Mouse (Mus musculus) embryonic facial prominence, embryonic 15.5 days (tissue): ENCODE results near the gene Pspn. TPM values are rescaled to one million over a fixed set of nuclear protein-coding genes. Genes with fewer than 3 reads are reported as not detected.

Experiments used
- ATAC-seq: fragments of 200-750 bp; cut with Nextera tagmentation; 2 replicates; pipeline ENCODE4 v1.8.0; 2017; ENCODE audit warnings: low read depth, moderate TSS enrichment; ENCODE audit not compliant: insufficient number of reproducible peaks, low FRiP score, low TSS enrichment
- H3K27ac ChIP-seq: fragments of 300-500 bp; sonication (generic); replicated peaks from 2 replicates; pipeline ENCODE4 v1.5.1; 2015; ENCODE audit warnings: mild to moderate bottlenecking, inconsistent platforms
- H3K27me3 ChIP-seq: fragments of 300-500 bp; sonication (generic); 2 replicates; pipeline ENCODE4 v1.6.1; 2015; ENCODE audit warnings: inconsistent platforms
- H3K36me3 ChIP-seq: fragments of 300-500 bp; sonication (generic); 2 replicates; pipeline ENCODE4 v1.6.1; 2015; ENCODE audit warnings: mild to moderate bottlenecking, inconsistent platforms
- H3K4me1 ChIP-seq: fragments of 300-500 bp; sonication (generic); 2 replicates; pipeline ENCODE4 v1.6.1; 2015; ENCODE audit warnings: inconsistent platforms
- H3K4me2 ChIP-seq: fragments of 300-500 bp; sonication (generic); replicated peaks from 2 replicates; pipeline ENCODE4 v1.6.1; 2015; ENCODE audit warnings: mild to moderate bottlenecking, inconsistent platforms
- H3K4me3 ChIP-seq: fragments of 300-500 bp; sonication (generic); replicated peaks from 2 replicates; pipeline ENCODE4 v1.5.1; 2015; ENCODE audit warnings: mild to moderate bottlenecking, inconsistent platforms
- H3K9ac ChIP-seq: fragments of 300-500 bp; sonication (generic); 2 replicates; pipeline ENCODE4 v1.6.1; 2015; ENCODE audit warnings: inconsistent platforms
- H3K9me3 ChIP-seq: fragments of 300-500 bp; sonication (generic); replicated peaks from 2 replicates; pipeline ENCODE4 v1.6.1; 2016; ENCODE audit warnings: inconsistent platforms
- WGBS: fragments of 180-500 bp; shearing (Covaris S2); methylation state at CpG from one replicate; pipeline ENCODE4 v1.1.7; 2015; 5-methylcytosine and 5-hydroxymethylcytosine counted together
- polyA plus RNA-seq: library from polyadenylated mRNA; unstranded; fragments of >200 nt; fragmentation: Nextera tagmentation; extraction: Ambion mirVana; gene quantifications from 2 replicates; pipeline ENCODE4 v1.2.1, GENCODE M21; 2015

The Pspn gene
- polyA plus RNA-seq, 1 experiment from 2014 or later: not detected

- 86% methylated on average over 2 of the region's 2 CpGs for WGBS
- Histone ChIP-seq H3K4me1 (no peaks in the 10 kb centered on the region), H3K9me3 (no peaks in the 10 kb centered on the region), H3K27me3 (no peaks in the 10 kb centered on the region), H3K4me2 (no peak overlapping the region), H3K4me3 (no peak overlapping the region), H3K9ac (no peak overlapping the region), H3K27ac (no peak overlapping the region), H3K36me3 (peaks cover 52% of the 10 kb centered on the region)
- ATAC-seq: no peak
Measured at GRCm38 (mm10) chr17:57019693-57020092, 19.9 kb upstream of the Pspn start.

- peak overlapping the region; percentile 98 for H3K27ac ChIP-seq
- WGBS: 68% methylated on average over 13 of the region's 13 CpGs
- ATAC-seq: no peak
Measured at GRCm38 (mm10) chr17:57012245-57012795, 12.5 kb upstream of the Pspn start.

GRCm38 (mm10) chr17:57011236-57012141, 11.7 kb upstream of the Pspn start, which contains the start of the genes Gtf2f1 and Gm17949:
Gtf2f1 (minus strand) TSS chr17:57011288.
Gm17949 (plus strand) TSS chr17:57011469.
- no peaks in the 10 kb centered on the region for H3K27me3 ChIP-seq
- under 1% methylated on average over 51 of the region's 51 CpGs for WGBS
- H3K4me2 ChIP-seq: peak within 1 kb of the TSS; percentile 85
- peaks cover 21% of the 10 kb centered on the region for H3K4me1 ChIP-seq
- H3K9ac ChIP-seq: peak within 1 kb of the TSS; percentile 81
- peak within 1 kb of the TSS; percentile 80 for H3K4me3 ChIP-seq
- H3K9me3 ChIP-seq: no peaks in the 10 kb centered on the region
- H3K36me3 ChIP-seq: peaks cover 24% of the 10 kb centered on the region
- peak; percentile 92 for ATAC-seq
- H3K27ac ChIP-seq: peak within 1 kb of the TSS; percentile 98

More at GRCm38 (mm10) chr17:57012245-57012795, 12.5 kb upstream of the Pspn start:
- no peaks in the 10 kb centered on the region for H3K9me3 ChIP-seq
- H3K4me1 ChIP-seq: peaks cover 18% of the 10 kb centered on the region
- no peaks in the 10 kb centered on the region for H3K27me3 ChIP-seq
- H3K4me3 ChIP-seq: peak overlapping the region; percentile 80
- H3K36me3 ChIP-seq: peaks cover 16% of the 10 kb centered on the region
- H3K9ac ChIP-seq: no peak overlapping the region
- H3K4me2 ChIP-seq: peak overlapping the region; percentile 79

- Histone ChIP-seq H3K27me3 (no peaks in the 10 kb centered on the region), H3K4me1 (peaks cover 21% of the 10 kb centered on the region), H3K27ac (peak overlapping the region; percentile 86), H3K36me3 (peaks cover 30% of the 10 kb centered on the region), H3K4me3 (peak overlapping the region; percentile 80), H3K9ac (peak overlapping the region; percentile 81), H3K9me3 (no peaks in the 10 kb centered on the region), H3K4me2 (peak overlapping the region; percentile 85)
- under 1% methylated on average over 19 of the region's 19 CpGs for WGBS
- ATAC-seq: no peak
Measured at GRCm38 (mm10) chr17:57010911-57011235, 11.1 kb upstream of the Pspn start.

GRCm38 (mm10) chr17:57007137-57007905, 7.5 kb upstream of the Pspn start:
- ATAC-seq: no peak
- H3K36me3 ChIP-seq: peaks cover 62% of the 10 kb centered on the region
- no peaks in the 10 kb centered on the region for H3K27me3 ChIP-seq
- H3K27ac ChIP-seq: 0 out of 2 replicates have a peak overlapping the region, but pooled peaks have one; percentile 44
- H3K4me1 ChIP-seq: peaks cover 18% of the 10 kb centered on the region
- H3K4me2 ChIP-seq: no peak overlapping the region
- H3K4me3 ChIP-seq: no peak overlapping the region
- H3K9me3 ChIP-seq: no peaks in the 10 kb centered on the region
- WGBS: 88% methylated on average over 13 of the region's 13 CpGs
- H3K9ac ChIP-seq: no peak overlapping the region

GRCm38 (mm10) chr17:57003994-57004393, 4.2 kb upstream of the Pspn start:
- Histone ChIP-seq H3K27ac (no peak overlapping the region), H3K27me3 (no peaks in the 10 kb centered on the region), H3K36me3 (peaks cover 81% of the 10 kb centered on the region), H3K9ac (no peak overlapping the region), H3K4me2 (no peak overlapping the region), H3K9me3 (no peaks in the 10 kb centered on the region), H3K4me3 (no peak overlapping the region), H3K4me1 (peaks cover 4% of the 10 kb centered on the region; the same call in 1 of the 2 replicates)
- ATAC-seq: no peak
- WGBS: 87% methylated on average over 7 of the region's 7 CpGs

DNA sequence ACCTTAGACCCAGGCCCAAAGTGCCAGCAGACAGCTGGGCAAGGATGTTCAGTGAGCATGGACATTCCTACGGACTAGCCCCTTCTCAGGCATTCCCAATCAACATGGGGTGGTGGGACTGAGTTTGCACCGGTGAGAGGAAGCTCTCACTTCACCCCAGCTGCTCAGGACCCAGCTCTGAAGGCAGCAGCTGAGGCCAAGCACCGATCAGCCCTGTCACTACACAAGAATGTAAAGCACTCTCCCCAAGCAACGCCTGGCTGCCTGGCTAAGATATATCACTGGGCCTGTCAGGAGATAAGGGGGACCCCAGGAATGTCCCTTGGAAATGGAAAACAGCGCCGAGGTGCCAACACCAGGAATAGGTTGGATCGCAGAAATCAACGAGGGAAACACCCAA, 1.4 kb upstream of the Pspn start:
- H3K9ac ChIP-seq: no peak overlapping the region
- ATAC-seq: no peak
- H3K4me3 ChIP-seq: no peak overlapping the region
- peaks cover 17% of the 10 kb centered on the region for H3K4me1 ChIP-seq
- H3K27ac ChIP-seq: no peak overlapping the region
- no peaks in the 10 kb centered on the region for H3K27me3 ChIP-seq
- H3K4me2 ChIP-seq: no peak overlapping the region
- H3K36me3 ChIP-seq: peaks cover 64% of the 10 kb centered on the region
- 73% methylated on average over 8 of the region's 8 CpGs for WGBS
- H3K9me3 ChIP-seq: no peaks in the 10 kb centered on the region

DNA sequence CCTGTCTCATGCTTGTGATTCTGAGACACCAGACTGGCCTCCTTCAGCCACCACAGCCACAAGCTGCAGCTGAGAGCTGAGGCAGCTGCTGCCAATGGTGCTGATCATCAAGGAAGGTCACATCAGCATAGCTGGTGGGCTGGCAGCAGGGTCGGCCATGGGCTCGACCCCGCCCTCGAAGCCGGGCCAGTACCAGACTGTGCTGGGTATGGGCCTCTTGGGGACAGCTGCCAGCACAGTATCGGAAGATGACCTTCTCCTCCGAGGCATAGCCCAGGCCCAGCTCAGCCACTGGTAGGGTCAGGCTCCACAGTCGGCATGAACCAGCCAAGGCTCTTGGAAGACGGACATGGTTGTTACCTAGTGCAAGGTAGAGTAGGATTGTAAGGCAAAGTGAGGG, 404 bp downstream of the Pspn start:
- Histone ChIP-seq H3K4me1 (peaks cover 17% of the 10 kb centered on the region), H3K27me3 (no peaks in the 10 kb centered on the region), H3K27ac (no peak overlapping the region), H3K36me3 (peaks cover 66% of the 10 kb centered on the region), H3K9me3 (no peaks in the 10 kb centered on the region), H3K4me3 (no peak overlapping the region), H3K4me2 (no peak overlapping the region), H3K9ac (no peak overlapping the region)
- no peak for ATAC-seq
- WGBS: 90% methylated on average over 9 of the region's 9 CpGs

- peak within 1 kb of the TSS; percentile 90 for H3K4me3 ChIP-seq
- peaks cover 17% of the 10 kb centered on the region for H3K4me1 ChIP-seq
- peaks cover 68% of the 10 kb centered on the region for H3K36me3 ChIP-seq
- H3K9ac ChIP-seq: peak within 1 kb of the TSS; percentile 50
- ATAC-seq: peak; percentile 98
- no peaks in the 10 kb centered on the region for H3K9me3 ChIP-seq
- under 1% methylated on average over 38 of the region's 38 CpGs for WGBS
- H3K4me2 ChIP-seq: peak within 1 kb of the TSS; percentile 74
- peak within 1 kb of the TSS; percentile 83 for H3K27ac ChIP-seq
- H3K27me3 ChIP-seq: no peaks in the 10 kb centered on the region
Measured at GRCm38 (mm10) chr17:56997029-56997667, 2.7 kb downstream of the Pspn start, which contains the start of gene Alkbh7. Alkbh7 (plus strand) TSS chr17:56997339.

DNA sequence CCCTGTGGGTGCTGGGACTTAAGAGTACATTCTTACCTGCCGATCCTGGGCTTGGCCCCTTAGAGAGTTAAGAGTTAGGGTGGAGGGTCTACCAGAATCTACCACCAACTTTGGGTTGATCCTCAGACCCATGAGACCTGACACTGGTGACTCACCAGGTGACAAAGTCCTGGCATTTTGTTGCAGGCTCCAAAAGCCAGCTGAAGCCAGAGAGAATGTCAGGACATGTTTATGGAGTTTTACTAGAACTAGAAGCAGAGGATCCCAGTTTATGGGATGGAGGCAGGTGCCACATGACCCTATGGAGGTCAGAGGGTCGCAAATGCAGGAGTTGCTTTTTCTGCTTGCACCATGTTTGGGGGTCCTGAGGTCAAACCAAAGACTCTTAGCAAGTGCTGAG, 3.3 kb downstream of the Pspn start:
- Histone ChIP-seq H3K9me3 (no peaks in the 10 kb centered on the region), H3K27ac (no peak overlapping the region), H3K4me1 (peaks cover 17% of the 10 kb centered on the region), H3K27me3 (no peaks in the 10 kb centered on the region), H3K36me3 (peaks cover 72% of the 10 kb centered on the region), H3K9ac (no peak overlapping the region), H3K4me3 (peak overlapping the region; percentile 90), H3K4me2 (peak overlapping the region; percentile 74; the same call in 1 of the 2 replicates)
- 69% methylated on average over 2 of the region's 2 CpGs for WGBS
- no peak for ATAC-seq
